Mouse (Mus musculus): ENCODE results near the gene Tax1bp1.

- TF ChIP-seq EP300 (IDR thresholded peaks at IDR 0.05; ENCODE audit: low read depth), result peak; percentile 29; the same call in 1 of the 2 replicates
- no peak for TF ChIP-seq CTCF (IDR thresholded peaks at IDR 0.05; ENCODE audit: low read depth)
These were observed 21.1 kb downstream of the Tax1bp1 start for GRCm38 (mm10) chr6:52734630-52735029.

Measured in liver, embryonic 14.5 days (tissue).